Mouse (Mus musculus) thymus, adult 2 months (tissue): ENCODE data around the gene Col25a1.

Experiments
- CTCF ChIP-seq: fragments of 200-500 bp; IDR thresholded peaks from 2 replicates; pipeline ENCODE4 v1.5.1; 2012; ENCODE audit warnings: mild to moderate bottlenecking, control low read depth, low read length, moderate library complexity, borderline replicate concordance; ENCODE audit not compliant: control insufficient read depth, poor library complexity, insufficient read depth; ENCODE audit errors: extremely low read depth
- POLR2A ChIP-seq: fragments of 200-500 bp; IDR thresholded peaks from 2 replicates; pipeline ENCODE4 v1.6.1; 2012; ENCODE audit warnings: mild to moderate bottlenecking, low read length, control low read depth, moderate library complexity; ENCODE audit not compliant: control insufficient read depth, poor library complexity, insufficient read depth; ENCODE audit errors: extremely low read depth

DNA sequence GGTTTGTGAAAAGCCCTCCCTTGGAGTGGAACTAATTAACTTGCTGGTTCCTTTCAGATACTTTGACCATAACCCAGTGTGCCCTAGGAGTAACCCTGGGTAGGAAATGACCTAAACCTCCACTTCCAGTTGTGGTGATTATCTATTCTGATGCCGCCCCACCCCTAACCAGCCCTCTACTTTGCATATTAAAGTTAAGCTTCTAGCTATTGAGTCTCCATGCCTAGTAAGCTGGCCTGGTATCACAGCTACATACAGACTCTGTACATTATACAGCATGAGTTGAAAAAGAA, 270.2 kb downstream of the Col25a1 start:
- no peak for TF ChIP-seq CTCF
- TF ChIP-seq POLR2A, result no peak
